Mouse (Mus musculus) right cerebral cortex, postnatal 14 days (tissue): ENCODE measurements around the gene Gm21958.
A peak's percentile ranks its signal among the peaks of the same experiment; 100 is the strongest.

ENCODE experiments used
- DNase-seq: peaks from one replicate; pipeline ENCODE4 v3.0.0; 2022

The Gm21958 gene

DNA sequence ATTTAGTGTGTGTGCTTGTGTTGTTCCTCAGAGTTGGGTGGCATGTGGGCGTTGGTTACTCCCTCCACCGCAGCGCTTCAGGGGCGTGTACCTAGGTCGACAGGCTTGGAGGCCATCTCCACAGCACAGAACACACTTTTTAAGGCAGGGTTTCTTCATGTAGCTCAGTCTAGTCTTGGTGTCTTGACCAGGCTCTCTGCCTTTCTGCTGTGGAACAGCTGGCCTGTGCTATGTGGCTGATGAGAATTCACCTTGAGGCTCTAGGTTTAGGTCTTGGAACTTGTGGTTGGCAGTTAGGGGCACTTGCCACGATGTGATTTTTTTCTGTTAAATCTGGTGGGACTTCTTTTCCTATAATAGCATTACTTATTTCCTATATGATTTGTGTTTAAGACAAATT lies at the start of gene Gm21958:
Gene Gm21958 (minus strand): TSS at position 101 of the 400 bp plus-strand sequence.
- DNase-seq = no peak

GRCm38 (mm10) chr3:54761258-54761657 lies 47.1 kb upstream of the Gm21958 start:
- DNase-seq = no peak

GRCm38 (mm10) chr3:54760321-54761115 lies 46.4 kb upstream of the Gm21958 start:
- DNase-seq = no peak

- no peak for DNase-seq
Measured at GRCm38 (mm10) chr3:54759211-54759610, 45.1 kb upstream of the Gm21958 start.

GRCm38 (mm10) chr3:54757446-54757845 lies 43.3 kb upstream of the Gm21958 start:
- no peak for DNase-seq

DNA sequence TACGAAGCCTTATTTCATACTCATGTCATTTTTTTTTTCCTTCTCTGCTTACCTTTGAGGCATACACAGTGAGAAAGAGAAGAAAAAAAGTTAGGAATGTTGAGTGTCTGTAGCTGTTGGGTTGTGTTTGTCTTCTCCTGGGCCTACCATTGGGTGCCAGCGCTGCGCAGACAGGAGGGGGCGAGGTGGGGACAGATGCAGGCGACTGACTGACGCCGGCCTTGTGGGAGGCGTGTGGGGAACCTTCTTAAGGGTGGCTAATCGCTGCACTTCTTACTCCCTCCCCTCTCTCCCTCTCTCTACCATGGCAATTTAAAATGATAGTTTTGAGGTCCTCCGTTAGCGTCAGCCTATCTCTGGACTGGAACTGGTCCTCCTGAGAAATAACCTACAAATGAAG lies 41.9 kb upstream of the Gm21958 start:
- DNase-seq = peak; percentile 40

DNA sequence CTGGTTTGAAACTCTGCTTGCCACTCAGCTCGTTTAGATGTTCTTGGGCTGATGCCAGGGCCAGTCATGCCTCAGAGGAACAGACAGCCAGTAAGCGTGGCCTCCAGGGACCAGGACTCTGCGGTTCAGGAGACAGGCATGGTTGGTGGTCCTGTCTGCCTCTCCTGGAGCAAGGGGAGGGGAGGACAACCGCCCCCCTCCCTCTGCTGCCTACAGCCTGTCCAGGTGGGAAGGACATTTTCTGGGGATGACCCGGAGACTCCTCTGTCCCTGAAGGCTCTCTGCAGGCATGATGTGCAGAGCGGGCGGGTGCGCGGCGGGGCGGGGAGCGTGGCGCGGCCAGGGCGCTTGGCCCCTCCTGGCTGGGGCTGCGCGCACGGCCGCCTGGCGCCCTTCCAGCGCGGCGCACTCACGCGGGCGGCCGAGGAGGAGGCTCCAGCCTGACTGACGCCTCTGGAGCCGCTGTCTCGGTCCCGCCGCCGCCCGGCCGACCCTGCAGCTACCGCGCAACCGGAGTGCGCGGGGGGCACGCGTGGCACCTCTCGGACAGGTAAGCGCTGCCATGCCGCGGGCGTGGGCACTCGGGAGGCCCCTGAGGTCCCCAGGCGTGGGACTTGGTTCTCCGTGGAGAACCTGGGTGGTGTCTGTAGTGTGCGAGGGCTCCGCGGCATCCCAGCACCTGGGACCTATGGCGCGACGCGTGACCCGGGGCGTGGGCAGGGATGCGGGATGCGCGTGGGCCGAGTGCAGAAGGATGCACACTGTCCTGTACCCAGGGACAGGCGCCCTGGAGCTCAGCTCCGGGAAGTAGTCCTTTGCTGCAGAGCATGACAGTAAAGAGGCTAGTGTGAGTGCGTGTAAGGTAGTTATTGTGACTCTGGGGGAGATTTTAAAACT lies 41.2 kb upstream of the Gm21958 start, which contains the start of gene Smad9:
Gene Smad9 (plus strand): TSS at position 438 of the 897 bp plus-strand sequence.
- DNase-seq = peak; percentile 65

GRCm38 (mm10) chr3:54753411-54753810 lies 39.3 kb upstream of the Gm21958 start:
- no peak for DNase-seq

DNA sequence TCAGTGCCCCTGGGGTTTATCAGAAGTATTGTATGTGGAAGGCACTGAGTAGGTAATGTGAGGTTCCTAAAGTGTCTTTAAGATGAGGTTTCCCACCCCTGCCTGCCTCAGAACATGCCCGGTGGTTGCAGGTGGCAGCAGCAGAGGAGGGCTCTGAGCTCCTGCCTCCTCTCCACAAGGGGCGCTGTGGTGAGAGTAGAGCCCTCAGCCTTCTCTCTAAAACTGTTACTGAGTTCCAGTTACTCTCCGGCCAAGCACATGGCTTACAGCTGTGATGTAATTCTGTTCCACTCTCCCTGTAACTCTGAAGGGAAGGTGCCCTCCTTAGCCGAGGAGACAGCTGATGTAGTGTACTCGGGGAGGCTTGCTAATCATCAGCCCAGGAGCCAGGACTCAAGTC lies 31.6 kb upstream of the Gm21958 start:
- DNase-seq = peak; percentile 44

DNA sequence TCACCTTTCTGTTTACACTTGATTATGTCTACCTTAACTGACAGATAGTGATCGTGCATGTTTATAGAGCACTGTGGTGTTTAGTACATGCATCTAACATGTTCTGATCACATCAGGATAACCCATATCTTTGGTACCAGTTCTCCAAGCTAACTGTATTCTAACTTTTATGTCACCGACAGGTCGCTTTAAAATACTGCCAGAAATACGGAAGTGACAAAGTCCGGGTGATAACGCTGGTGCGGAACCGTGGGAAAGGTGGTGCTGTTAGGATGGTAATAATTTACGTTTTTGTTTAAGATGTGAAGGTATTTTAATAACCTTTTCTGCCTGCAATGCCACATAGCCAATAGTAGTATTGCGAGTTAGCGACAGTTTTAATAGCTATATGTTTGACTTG lies 27.8 kb upstream of the Gm21958 start:
- no peak for DNase-seq

DNA sequence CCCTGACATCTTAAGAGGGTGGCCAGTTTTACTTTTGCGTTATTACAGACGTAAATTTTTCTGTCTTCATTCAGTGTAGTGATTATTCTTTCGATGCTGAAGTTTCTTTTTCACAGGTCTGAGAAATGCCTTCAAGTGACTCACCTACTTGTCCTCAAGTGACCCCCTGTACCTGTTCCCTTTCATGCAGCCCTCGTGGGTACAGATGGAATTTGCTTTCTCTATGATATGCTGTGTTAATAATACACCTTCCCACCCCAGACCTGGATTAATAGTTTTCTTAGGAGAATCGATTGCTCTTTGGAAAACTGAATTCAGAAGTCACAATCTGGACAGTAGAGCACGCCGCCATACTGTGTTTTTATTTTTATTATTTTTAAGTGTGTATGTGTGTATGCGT lies 23.2 kb upstream of the Gm21958 start:
- DNase-seq = no peak

GRCm38 (mm10) chr3:54736101-54736927 lies 22.2 kb upstream of the Gm21958 start:
- peak; percentile 16 for DNase-seq

DNA sequence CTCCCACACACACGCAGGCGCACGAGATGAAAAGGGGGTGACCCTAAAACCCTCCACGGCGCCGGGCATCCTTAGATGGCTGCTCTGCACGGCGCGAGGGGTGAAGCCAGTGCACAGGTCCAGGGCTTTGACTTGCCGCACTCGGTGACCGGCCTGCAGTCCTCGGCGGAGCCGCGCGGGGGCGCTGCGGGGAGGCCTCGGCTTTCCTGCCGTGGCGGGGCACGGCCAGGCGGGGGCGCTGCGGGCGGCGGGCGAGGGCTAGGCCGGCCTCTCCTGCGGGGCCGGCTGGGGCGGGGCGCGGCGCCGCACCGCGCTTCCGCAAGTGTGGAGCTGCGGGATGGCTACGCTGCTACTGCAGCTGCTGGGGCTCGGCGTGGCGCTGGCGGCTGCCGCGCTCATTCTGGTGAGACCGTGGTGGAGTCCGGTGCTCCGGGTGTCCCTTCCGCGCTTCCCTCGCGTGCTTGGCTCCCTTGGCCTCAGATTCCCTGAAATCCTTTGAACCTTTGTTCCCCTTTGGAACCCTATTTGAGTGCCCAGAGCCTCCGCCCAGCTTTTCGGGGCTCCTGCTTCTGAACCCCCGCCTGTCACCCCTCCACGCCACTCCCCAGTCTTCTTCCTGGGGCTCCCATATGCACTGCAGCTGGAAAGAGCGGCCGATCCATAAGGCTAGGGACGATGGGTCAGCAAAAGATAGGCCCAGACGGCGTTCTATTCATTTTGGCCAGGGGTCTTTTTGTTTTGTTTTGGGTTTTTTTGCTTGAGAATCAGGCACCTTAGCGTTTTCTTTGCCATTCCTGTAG lies 21.3 kb upstream of the Gm21958 start, which contains the start of the genes Exosc8 and Alg5:
Gene Exosc8 (minus strand): TSS at position 147 of the 800 bp plus-strand sequence.
Gene Alg5 (plus strand): TSS at position 293 of the 800 bp plus-strand sequence.
- DNase-seq = peak; percentile 87

- DNase-seq = peak; percentile 93
Measured at GRCm38 (mm10) chr3:54734411-54735246, 20.5 kb upstream of the Gm21958 start.

GRCm38 (mm10) chr3:54732371-54732770 lies 18.2 kb upstream of the Gm21958 start:
- DNase-seq = no peak

DNA sequence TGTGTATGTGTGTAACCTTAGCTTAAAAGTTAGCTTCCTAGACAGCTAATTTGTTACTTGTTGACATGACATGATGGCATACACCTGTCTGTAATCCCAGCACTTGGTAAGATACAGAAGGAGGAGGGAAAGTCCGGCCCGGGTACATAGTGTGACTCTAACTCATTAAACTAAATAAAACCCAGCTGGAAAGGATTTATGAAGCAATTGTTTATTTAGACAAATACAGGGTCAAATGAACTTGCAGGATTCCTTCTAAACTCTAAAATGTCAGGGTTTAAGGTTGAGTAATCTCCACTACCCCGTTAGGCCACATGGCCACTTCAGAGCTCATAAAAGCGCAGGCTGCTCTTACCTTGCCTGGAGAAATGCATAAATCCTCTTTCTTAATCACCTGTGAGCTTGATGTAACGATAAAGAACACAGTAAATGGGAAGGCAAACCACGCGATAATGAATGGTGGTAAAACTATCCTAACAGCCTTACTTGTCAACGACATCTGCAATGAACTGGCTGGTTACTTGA lies 17.5 kb upstream of the Gm21958 start:
- no peak for DNase-seq

GRCm38 (mm10) chr3:54728100-54728499 lies 13.9 kb upstream of the Gm21958 start:
- DNase-seq = no peak

DNA sequence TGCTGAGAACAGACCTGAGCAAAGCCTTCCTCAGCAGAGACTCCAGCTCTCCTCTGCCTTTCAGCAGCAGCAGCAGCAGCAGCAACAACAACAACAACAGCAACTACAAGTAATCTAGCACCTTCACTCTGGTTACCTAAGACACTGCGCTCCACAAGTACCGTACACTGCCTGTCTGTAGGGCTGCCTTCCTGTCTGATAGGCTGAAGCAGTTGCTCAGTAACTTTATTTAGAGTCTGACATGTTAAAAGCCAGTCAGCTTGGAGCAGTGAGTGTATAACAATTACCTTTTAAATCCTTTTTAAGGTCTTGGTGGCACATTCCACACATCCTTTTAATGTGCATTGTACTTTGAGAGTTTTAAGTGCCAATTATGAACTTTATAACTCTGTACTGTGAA lies 13.4 kb upstream of the Gm21958 start:
- no peak for DNase-seq

DNA sequence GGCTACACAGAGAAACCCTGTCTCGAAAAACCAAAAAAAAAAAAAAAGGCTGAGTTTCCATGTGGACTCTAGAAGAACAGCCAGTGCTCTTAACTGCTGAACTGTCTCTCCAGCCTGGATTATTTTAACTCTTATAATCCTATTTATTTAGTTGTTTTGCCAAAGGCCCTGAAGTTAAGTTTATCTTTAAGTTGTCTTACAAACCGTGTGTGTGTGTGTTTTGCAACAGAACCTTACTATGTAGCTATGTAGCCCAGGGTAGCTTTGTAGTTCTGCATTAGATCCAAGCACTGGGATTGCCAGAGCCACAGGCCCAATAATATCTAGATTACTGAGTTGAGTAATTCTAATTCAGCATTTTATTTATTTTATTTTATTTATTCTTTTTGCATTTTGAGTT lies 11.2 kb upstream of the Gm21958 start:
- DNase-seq = no peak

GRCm38 (mm10) chr3:54723741-54724500 lies 9.8 kb upstream of the Gm21958 start:
- DNase-seq = no peak
